Mouse (Mus musculus): ENCODE results near the gene Gm29427.
A peak's percentile ranks its signal among the peaks of the same experiment; 100 is the strongest.
"Not testable (repeated sequence)": the region's sequence is repeated elsewhere in the genome, so short reads cannot be mapped to it uniquely, and the experiment has no call there.

Gm29427 gene

GRCm38 (mm10) chr1:130731741-130732337 lies 16.2 kb upstream of the Gm29427 start, which contains the start of gene AA986860:
TSS of gene AA986860 (plus strand) at chr1:130731976.
- DNase-seq (ENCODE audit: low read depth, low spot score) = no peak

GRCm38 (mm10) chr1:130729153-130729552 lies 13.6 kb upstream of the Gm29427 start, which contains the start of gene Pfkfb2:
TSS of gene Pfkfb2 (minus strand) at chr1:130729253.
- no peak for DNase-seq (ENCODE audit: low read depth, low spot score)

GRCm38 (mm10) chr1:130728708-130729107 lies 13.1 kb upstream of the Gm29427 start:
- DNase-seq (ENCODE audit: low read depth, low spot score) = no peak

GRCm38 (mm10) chr1:130728070-130728469 lies 12.5 kb upstream of the Gm29427 start:
- no peak for DNase-seq (ENCODE audit: low read depth, low spot score)

GRCm38 (mm10) chr1:130726396-130726795 lies 10.8 kb upstream of the Gm29427 start:
- no peak for DNase-seq (ENCODE audit: low read depth, low spot score)

- DNase-seq (ENCODE audit: low read depth, low spot score) = no peak
Observed at GRCm38 (mm10) chr1:130724206-130724605, 8.6 kb upstream of the Gm29427 start.

GRCm38 (mm10) chr1:130717291-130717871 lies 1.8 kb upstream of the Gm29427 start, which contains the start of gene Yod1:
TSS of gene Yod1 (plus strand) at chr1:130717327.
- peak; percentile 88 for DNase-seq (ENCODE audit: low read depth, low spot score)

GRCm38 (mm10) chr1:130716513-130717290 lies 1.1 kb upstream of the Gm29427 start:
- no peak for DNase-seq (ENCODE audit: low read depth, low spot score)

- no peak for DNase-seq (ENCODE audit: low read depth, low spot score)
Observed at GRCm38 (mm10) chr1:130716218-130716512, 566 bp upstream of the Gm29427 start.

- no peak for DNase-seq (ENCODE audit: low read depth, low spot score)
Observed at GRCm38 (mm10) chr1:130714046-130714445, 1.6 kb downstream of the Gm29427 start.

GRCm38 (mm10) chr1:130710283-130711080 lies 5.1 kb downstream of the Gm29427 start:
- no peak for DNase-seq (ENCODE audit: low read depth, low spot score)

GRCm38 (mm10) chr1:130703613-130704012 lies 12.0 kb downstream of the Gm29427 start:
- no peak for DNase-seq (ENCODE audit: low read depth, low spot score)

GRCm38 (mm10) chr1:130701976-130702375 lies 13.6 kb downstream of the Gm29427 start:
- no peak for DNase-seq (ENCODE audit: low read depth, low spot score)

- DNase-seq (ENCODE audit: low read depth, low spot score) = no peak
Observed at GRCm38 (mm10) chr1:130699937-130700633, 15.5 kb downstream of the Gm29427 start.

- no peak for DNase-seq (ENCODE audit: low read depth, low spot score)
Observed at GRCm38 (mm10) chr1:130698601-130699000, 17.0 kb downstream of the Gm29427 start.

GRCm38 (mm10) chr1:130683905-130684304 lies 31.7 kb downstream of the Gm29427 start:
- no peak for DNase-seq (ENCODE audit: low read depth, low spot score)

GRCm38 (mm10) chr1:130681656-130682413 lies 33.8 kb downstream of the Gm29427 start:
- no peak for DNase-seq (ENCODE audit: low read depth, low spot score)

GRCm38 (mm10) chr1:130681075-130681474 lies 34.5 kb downstream of the Gm29427 start:
- DNase-seq (ENCODE audit: low read depth, low spot score) = no peak

- no peak for DNase-seq (ENCODE audit: low read depth, low spot score)
Observed at GRCm38 (mm10) chr1:130678551-130678950, 37.0 kb downstream of the Gm29427 start.

- not testable (repeated sequence) for DNase-seq (ENCODE audit: low read depth, low spot score)
Observed at GRCm38 (mm10) chr1:130663576-130663975, 52.0 kb downstream of the Gm29427 start.

GRCm38 (mm10) chr1:130661454-130661853 lies 54.1 kb downstream of the Gm29427 start, which contains the start of gene C4bp:
TSS of gene C4bp (minus strand) at chr1:130661632.
- DNase-seq (ENCODE audit: low read depth, low spot score) = no peak

All from retina, postnatal 7 days (tissue).